Mouse (Mus musculus) c-Kit-positive CD71-negative TER-119-negative erythroid progenitor cells, embryonic 14.5 days (primary cell): ENCODE measurements around the gene Cap1.

Experiments used
- DNase-seq: peaks from one replicate; pipeline ENCODE4 v3.0.0-alpha.2; 2013; ENCODE audit warnings: low read depth

The Cap1 gene

GRCm38 (mm10) chr4:122885768-122886578 lies at the start of gene Cap1:
Gene Cap1 (minus strand): TSS chr4:122886056.
- peak; percentile 99 for DNase-seq

- no peak for DNase-seq
Observed at GRCm38 (mm10) chr4:122933857-122934256, 48.0 kb upstream of the Cap1 start.

DNA sequence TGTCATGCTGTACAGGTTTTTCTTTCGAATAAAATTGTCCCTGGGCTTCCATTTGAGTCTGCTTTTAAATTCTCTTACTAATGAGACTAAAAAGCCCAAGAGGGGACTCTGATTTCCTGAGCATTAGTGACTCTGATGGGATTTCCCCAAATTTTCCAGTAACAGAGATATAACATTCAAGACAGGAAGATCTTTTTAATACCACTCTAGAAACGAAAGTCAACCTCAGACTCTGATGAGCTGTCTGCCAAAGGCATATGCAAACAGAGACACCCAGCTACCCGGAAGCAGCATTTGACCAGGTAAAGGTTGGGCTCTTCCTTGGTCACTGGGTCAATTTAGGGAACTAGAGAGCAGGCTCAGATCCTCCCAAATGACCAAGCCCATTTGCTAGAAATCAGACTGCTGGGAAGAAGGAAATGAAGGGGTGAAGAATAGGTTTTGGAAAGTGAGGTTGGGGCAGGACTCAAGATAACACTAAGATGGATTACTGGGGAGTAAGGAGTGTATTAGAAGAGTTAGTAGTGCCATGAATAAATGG lies 47.3 kb upstream of the Cap1 start:
- DNase-seq: no peak

DNA sequence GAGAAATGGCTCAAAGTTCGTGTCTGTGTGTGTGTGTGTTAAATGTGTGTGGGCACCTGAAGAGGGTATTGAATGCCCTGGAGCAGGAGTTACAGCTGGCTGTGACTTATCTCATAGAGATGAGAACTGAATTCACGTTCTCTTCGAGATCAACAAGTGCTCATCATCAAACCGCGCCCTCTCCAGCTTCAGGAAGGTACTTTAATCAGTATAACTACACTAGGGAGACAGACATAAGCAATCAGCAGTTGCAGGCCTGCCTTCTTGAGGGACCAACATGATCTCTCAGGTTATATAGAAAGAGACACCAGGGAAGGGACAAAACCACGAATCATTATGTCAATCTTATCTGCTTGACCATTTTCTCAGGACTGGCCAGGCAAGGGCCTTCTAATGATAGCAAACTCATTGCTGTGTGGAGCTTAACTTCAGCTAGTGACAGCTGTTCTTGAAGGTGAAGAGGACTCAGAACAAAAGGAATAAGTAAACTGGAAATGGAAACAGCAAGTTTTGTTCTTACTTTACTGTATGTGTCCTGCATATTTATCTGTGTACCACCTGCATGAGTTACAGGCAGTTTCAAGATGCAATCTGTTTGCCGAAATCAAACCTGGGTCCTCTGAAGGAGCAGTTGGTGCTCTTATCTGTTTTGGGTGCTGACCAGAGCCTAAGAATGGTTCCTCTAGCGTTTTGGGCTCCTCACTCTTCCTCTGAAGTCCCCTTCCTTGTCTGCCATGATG lies 46.6 kb upstream of the Cap1 start:
- DNase-seq: no peak

DNA sequence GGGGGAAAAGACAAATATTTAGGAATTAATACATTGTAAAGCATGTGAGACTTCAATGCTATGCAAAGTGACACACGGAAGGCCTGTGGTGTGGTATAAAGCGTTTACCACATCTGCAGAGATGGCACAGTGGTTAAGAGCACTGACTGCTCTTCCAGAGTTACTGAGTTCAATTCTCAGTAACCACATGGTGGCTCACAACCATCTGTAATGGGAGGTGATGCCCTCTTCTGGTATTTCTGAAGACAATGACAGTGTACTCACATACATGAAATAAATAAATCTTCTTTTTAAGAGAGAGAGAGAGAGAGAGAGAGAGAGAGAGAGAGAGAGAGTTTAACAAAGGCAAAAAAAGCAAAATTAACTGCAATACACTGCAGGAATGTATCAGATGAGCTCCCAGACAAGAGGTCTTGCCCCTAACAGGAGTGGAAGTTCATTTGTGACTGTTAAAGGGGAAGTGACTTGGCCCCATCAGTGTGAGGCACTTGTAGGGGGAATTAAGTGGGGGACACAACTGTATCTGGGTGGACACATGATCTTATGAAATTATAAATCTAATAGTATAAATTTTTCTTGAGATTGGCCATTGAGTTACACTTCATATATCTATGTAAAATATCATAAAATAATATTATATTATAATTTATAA lies 45.2 kb upstream of the Cap1 start:
- no peak for DNase-seq

DNA sequence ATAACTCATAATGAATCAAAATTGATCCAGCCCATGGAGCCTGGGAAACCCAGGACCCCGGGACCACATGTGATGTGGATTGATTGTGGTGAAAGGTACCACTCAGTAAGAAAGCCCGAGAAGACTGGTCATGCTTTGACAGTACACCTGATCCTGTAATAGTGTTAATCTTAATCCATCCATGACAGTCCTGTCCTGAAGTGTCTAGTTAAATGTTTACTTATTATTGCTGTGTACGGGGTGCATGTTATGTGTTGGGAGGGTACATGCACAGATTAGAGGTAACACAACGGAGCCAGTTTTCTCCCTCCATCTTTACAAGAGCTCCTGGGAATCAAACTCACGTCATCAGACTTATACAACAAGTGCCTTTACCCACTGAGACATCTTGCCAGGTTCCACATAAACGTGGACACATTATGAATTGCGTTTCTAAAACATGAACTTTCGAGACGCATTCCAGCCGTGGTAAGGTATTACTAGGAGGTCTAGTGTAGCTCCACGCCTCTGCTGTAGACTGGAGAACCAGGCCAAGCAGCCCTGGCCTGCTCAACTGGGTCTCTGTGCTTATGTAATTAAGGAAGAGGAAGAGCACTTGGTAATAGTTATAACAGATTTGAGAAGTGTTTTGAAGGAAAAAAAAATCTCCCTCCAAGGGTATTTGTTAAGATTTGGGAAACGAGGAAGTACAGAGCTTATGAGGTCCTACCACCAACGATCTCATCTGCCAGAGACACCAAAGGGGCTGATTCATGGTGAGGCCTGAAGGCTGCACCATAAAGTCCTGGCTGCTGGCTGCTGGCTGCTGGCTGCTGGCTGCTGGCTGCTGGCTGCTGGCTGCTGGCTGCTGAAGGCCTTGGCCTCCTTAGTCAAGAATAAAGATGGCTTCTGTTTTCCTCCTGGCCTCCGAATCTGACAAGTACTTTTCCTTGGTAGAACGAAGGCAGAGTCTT lies 37.8 kb upstream of the Cap1 start:
- no peak for DNase-seq

DNA sequence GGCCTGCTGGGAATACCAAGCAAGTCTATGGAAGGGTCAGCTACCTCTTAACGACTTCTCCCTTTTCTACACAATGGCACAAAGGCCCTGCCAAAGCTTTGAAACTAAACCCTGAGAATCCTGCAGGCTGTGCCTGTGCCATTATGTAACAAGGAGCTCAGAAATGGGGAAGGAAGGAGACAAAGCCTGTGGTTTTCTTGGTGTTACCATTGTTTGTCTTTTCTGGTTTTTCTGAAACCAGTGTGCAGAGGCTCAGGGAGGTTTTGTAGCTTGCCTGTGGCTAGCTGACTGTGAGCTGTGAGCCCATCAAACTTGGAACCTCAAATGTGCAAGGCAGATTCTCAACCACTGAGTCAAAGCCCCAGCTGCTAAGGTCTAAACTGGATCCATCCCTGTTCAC lies 37.0 kb upstream of the Cap1 start:
- DNase-seq: no peak

DNA sequence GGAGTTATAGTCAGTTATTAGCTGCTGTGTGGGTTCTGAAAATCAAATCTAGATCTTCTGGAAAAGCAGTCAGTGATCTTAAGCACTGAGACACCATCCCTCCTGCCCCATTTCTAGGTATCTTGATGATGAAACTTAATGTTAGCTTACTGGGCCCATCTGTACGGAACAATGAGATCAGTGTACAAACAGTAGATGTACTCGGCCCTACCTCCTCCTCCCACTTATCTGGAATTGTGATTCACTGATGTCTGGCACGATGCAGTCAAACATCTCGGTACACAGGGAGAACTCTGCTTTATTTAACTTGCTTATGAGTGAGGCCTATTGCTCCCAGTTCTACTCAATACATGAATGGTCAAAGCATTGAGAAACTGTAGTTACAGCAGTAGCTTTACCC lies 30.1 kb upstream of the Cap1 start:
- no peak for DNase-seq

DNA sequence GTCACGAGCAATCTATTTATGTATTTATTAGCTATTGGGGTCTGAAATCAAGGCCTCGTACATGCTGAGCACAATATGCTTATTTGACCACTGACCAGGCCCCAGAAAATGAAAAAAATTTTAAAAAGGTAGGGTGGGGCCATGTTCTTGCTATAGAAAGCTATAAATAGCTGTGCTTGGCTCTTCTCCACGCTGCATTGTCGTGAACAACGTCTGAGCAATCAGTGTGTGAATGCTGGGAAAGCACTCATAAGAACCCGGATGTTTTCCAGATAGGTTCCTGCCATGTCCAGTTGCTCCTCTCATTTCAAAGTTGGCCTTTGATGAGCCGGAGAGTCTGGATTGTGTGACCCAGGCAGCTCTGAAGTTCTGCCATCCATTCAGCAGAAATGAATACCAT lies 28.3 kb upstream of the Cap1 start:
- no peak for DNase-seq

DNA sequence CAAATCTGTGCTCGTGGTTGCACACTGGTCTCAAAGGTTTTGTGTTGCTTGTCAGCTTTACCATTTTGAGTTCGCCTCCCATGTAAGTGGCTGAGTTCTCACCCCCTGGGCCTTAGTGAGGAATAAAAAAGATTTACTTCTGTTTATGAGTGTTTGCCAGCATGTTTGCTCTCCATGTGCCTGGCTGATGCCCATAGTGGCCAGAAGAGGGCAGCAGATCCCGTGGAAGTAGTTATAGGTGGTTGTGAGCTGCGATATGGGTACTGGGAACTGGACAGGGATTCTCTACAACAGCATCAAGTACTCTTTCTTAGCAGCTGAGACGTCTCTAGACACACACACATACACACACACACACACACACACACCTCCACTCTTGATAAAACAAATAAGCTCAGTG lies 26.8 kb upstream of the Cap1 start:
- DNase-seq: no peak

DNA sequence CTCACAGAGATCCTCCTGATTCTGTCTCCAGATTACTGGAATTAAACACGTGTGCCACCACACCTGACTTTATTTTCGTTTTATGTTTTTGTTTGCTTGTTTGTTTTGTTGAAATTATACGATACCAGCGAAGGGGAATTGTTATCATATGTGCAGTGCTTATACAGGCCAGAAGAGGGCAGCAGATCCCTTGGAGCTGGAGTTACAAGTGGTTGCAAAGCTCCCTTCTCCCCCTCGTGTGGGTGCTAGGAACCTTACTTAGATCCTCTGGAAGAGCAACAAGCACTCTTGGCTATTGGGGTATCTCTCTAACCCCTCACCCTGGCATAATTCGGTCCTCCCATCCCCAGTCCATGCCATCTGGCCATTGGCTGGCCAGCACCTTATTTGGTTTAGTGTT lies 24.7 kb upstream of the Cap1 start:
- no peak for DNase-seq

GRCm38 (mm10) chr4:122909572-122910189 lies 23.8 kb upstream of the Cap1 start:
- no peak for DNase-seq

DNA sequence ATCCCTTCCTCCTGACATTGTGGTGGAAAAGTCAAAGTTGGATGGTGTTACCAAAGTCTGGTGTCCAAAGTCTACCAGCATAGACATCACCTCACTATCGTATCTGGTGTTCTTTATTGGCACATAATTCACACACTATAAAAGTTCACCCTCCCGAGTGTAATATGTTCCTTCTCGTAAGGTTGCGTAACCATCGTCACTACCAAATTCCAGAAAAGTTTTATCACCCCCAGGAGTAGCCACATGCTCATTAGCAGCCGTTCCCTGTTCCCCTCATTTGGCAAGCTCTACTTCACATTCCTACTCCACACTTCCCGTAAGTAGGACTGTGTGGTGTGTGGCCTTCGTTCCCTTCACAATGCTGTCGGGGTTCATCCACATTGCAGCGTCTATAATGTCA lies 19.5 kb upstream of the Cap1 start:
- no peak for DNase-seq

DNA sequence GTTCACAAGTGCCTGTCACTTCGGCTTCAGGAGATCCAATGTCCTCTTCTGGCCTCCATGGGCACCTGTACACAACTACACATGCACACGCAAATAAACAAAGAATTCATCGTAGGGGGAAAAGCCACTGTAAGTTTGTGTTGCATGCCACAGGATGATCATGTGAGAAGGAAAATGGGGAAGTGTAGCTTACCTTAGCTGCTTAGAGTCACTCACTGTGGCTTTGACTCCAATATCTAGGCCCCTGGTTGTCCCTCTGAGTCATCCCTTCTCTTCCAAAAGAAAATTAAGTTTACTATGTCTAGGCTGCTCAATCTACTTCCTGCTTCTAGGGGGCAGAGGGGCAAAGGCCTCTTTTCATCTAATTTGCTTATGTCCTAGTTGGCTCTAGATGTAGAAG lies 17.9 kb upstream of the Cap1 start:
- DNase-seq: no peak

GRCm38 (mm10) chr4:122902156-122902555 lies 16.3 kb upstream of the Cap1 start:
- no peak for DNase-seq

- peak; percentile 54 for DNase-seq
Observed at GRCm38 (mm10) chr4:122898313-122898712, 12.5 kb upstream of the Cap1 start.

DNA sequence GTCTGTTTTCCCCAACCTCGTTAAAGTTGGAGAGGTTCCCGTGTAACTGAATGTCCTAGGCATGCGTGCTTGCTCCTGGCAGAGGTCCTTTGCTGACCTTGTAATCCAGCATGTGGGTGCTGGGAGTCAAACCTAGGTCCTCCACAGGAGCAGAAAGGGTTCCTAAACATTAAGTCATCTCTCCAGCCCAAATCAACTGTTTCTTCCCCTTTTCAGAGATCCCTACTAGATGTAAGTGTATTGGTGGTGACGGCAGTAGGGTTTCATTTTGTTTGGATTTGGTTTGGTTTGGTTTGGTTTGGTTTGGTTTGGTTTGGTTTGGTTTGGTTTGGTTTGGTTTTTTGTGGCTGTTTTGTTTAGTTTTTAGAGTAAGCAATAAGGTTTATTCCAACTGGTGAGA lies 11.9 kb upstream of the Cap1 start:
- no peak for DNase-seq

- DNase-seq: no peak
Observed at GRCm38 (mm10) chr4:122892157-122892556, 6.3 kb upstream of the Cap1 start.

GRCm38 (mm10) chr4:122891597-122891996 lies 5.7 kb upstream of the Cap1 start:
- DNase-seq: no peak

DNA sequence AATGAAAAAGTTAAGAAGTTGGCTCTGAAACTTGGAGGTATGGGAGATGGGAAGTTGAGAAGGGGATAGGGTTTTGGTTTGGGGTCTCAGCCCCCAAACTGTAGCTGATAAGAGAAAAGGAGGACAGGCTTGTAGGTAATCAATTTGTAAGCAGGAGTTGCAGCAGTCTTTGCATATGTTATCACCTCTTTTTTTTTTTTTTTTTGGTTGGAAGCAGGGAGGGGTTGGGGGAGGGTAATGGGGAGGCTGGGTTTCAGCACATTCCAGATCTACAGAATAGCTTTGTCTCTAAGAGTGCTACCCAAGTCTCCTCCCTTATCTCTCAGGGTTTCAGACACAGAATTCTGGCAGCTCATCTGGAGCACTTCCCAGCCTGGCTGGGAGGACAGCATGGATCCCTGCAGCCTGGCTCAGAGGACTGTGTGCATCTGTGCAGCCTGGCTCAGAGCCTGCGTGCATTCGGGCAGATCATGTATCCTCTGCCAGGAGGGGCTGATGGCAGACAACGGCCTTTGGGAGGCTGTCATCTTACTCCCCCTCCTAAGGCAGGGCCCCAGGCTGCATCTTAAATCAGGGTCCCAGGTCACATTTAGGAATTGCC lies 5.1 kb upstream of the Cap1 start:
- no peak for DNase-seq

DNA sequence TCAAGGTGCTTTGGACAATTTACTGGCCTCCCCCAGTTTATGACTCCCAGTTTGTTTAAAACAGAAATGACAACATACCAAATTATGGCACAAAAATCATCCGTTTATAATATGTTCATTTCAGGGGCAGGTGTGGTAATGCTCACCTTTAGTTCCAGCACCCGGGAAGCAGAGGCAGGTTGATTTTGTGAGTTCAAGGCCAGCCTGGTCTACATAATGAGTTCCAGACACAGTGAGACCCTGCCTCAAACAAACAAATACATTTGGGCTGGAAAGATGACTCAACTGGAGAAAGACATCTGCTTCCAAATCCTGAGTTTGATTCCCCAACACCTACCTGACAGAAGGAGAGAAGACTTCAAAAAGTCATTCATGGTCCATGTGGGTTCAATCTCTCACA lies 1.5 kb upstream of the Cap1 start:
- no peak for DNase-seq
